Mouse (Mus musculus) layer of hippocampus, adult 11-12 months (tissue): ENCODE results near the gene Crabp2.
"Not testable (repeated sequence)": the region's sequence is repeated elsewhere in the genome, so short reads cannot be mapped to it uniquely, and the experiment has no call there.

Experiments
- DNase-seq: peaks from one replicate; pipeline ENCODE4 v3.0.0; 2022; ENCODE audit warnings: low spot score

Gene Crabp2

DNA sequence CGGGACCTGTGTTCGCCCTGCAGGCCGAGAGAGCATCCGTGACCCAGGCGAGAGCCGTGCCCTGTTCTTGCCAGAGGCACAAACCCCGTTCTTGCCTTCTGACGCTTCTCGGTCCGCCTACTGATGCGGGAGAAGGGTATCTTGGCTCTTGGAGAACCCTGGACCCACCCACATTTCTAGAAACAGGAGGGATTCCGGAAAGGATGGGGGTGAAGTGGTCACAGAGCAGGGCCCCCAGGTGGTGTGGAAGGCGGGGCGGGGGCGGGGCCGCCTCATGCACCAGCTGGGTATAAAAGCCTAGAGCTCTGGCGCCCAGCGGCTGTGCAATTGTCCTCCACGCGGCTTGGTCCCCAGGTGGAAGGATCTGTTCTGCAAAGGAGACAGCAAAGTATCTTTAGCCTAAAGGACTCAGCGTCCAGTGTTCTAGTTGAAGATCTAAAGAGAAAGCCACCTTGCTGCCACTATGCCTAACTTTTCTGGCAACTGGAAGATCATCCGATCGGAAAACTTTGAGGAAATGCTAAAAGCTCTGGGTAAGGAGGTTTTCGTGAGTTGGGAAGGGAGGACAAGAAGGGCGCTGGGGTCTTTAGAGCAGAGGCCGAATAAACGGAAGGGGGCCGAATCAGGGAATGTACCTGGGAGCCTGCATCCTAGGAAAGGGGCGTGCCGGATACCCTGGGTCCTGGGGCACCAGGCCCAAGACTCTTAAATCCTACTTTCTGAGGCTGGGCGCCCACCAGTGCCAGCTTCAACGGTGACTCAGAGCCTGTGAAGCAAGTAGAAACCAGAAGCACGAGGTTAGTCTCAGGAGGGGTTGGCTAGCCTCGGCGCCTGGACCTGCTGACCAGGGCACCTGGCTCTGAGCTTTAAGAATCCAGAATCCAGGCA is at the start of gene Crabp2:
Crabp2 (plus strand) TSS at position 289 of the 888 bp plus-strand sequence.
- DNase-seq, result no peak

DNA sequence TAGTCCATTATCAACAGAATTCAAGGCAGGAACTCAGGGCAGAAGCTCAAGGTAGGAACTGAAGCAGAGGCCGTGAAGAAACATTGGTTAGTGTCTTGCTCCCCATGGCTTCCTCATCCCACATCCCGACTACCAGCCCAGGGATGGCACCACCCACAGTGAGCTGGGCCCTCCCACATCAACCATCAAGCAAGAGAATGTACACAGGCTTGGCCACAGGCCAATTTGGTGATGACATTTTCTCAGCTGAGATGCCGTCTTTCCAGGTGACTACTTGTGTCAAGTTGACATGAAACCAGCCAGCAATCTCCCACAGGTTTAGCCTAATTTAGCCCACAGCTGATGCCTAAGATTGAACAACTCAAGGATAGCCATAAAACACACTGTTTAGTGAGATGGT is 49.2 kb upstream of the Crabp2 start:
- no peak for DNase-seq

DNA sequence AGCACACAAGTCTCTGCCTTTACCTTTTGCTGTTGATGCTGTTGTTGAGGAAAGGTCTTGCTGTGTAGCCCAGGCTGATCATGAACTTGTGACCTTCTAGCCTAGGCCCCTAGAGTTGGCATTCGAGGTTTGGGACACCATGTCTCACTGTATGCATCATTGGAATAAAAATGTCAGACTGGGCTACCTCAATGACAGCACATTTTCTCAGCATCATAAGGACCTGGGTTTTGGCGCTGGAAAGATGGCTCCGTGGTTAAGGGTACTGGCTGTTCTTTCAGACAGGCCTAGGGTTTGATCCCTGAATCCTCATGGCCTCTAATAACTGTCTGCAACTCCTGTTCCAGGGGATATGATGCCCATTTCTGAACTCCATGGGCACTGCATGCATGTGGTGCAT is 48.7 kb upstream of the Crabp2 start:
- DNase-seq, result no peak

DNA sequence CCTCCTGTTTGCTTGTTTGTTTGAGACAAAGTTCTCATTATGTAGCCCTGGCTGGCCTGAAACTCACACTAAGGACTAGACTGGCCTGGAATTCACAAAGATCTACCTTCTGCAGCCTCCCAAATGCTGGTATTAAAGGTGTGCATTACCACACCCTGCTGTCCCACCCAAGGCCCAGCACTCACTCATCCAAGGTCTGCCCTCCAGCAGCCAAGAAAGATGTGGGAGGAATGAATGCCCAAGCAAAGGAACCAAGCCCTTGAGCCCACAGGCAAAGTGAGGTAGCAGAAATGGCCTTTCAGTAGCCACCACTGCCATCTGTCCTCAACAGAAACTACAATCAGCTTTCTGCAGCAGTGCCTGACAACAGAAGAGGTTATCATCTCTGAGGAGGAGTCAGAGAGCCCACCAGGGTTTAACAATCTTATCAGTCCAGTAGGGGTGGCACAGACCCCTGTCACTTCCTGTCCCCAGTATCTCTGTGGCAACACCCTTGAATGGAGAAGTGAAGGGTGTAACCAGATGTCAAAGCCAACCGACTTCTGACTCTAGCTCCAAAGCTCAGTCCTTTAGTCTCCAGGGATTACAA is 47.3 kb upstream of the Crabp2 start:
- no peak for DNase-seq

DNA sequence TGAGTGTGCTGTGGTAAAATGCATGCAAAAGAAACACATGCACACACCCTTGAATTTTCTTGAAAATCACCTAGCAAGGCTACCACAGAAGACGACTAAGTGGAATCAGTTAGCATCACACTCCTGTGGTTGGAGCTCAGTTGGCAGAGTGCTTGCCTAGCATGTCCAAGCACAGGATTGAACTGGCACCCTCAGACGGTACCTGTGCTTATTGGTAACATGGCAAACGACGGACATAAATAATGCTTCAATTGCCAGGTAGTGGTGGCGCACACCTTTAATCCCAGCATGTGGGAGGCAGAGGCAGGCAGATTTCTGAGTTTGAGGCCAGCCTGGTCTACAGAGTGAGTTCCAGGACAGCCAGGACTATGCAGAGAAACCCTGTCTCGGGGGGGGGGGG is 46.5 kb upstream of the Crabp2 start:
- DNase-seq, result not testable (repeated sequence)

DNA sequence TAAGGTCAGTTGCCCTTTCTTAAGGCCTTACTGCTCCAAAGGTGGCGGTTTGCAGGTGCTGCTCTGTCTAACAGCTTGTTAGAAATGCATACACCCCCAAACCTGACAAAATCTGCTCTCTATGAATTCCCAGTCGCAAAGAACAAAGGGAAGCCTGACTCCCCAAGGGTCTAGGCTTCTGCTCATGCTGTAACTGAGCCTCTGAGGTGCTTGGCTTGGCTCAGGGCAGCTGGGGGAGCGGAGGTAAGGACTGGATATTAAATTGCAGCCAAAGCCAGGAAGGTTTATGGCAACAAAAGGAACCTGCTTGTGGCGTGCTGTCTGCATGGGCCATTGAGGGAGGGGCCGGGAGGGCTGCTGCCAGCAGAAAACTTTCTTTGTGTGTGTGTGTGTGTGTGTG is 44.6 kb upstream of the Crabp2 start:
- no peak for DNase-seq

DNA sequence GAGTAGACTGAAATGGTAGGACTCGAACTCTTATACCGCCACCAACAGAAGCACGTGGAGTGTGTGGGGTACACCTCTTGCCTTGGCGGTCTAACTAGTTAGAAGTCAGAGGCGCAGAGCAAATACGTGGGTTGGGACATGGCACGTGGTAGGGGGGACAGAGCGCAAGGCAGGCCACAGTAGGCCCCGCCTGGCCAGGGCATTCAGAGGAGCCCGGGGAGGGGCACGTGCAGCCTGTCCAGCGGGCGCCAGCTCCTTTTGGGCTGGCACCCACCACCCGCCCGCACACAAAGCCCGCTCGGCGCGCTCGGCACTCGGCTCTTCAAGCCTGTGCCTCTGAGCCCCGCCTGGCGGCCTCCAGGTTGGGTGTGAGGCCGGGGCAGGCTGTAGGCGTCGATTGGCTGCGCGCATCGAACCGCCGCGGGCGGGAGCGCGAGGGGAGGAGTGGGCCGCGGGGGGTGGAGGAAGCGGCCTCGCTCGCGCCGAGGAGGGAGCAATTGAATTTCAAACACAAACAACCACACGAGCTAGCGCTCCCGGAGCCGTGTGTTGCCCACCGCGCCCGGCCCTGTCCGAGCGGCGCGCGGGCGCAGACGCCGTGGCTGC is 42.5 kb upstream of the Crabp2 start, which contains the start of gene Hdgf:
Hdgf (plus strand) TSS at position 442 of the 606 bp plus-strand sequence.
- DNase-seq, result peak; percentile 93

DNA sequence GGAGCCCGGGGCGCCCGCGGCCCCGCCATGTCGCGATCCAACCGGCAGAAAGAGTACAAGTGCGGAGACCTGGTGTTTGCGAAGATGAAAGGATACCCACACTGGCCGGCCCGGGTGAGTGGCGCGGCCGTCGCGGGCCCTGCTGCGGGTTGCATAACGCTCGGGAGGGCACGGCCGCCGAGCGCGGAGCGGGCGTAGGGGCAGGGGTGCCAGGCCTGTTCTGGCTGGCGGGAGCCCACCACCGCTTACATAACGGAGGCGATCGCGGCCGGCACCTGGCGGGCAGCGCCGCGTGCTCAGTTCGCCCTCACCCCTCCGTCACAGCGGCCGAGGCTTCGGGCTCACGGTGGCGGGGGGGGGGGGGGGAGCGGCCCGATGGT is 41.9 kb upstream of the Crabp2 start:
- peak; percentile 54 for DNase-seq

DNA sequence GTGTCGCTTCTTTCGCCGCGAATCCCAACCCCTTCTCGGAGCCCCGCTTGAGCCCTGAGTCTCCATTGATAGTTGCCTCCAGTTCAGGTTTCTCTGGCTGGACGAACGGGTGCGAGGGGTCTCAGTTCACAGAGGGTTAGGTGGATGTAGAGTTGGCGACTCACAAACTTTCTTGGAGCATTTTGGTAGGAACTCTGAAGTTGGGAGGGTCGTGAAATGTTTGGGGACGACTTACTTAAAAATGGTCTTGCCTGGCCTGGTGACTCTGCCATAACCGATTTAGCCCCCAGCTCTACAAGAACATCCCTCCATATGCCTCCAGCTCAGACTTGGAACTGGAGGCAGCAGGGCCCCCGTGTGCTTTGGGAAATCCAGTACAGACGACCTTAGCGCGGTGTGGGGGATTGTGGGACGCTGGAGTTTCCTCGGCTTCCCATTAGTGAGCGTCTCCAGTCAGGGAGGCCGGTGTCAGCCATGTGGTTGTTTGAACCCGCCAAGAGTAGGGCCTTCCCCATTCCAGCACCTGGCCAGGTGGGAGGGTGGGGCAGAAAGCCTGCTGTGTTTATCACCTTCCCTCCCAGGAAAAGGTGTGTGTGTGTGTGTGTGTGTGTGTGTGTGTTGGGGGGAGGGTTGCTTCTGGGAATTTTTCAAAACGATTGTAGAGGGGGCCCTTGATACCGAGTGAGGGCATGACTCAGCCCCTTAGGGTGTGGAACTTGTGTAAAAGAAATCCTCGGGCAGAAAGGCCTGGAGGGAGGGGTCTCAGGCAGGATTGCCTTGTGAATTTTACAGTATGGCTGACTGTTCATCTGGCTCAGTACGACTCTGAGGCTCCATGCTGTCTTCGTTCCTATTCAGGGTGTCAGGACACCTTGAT is 41.2 kb upstream of the Crabp2 start:
- DNase-seq, result peak; percentile 31

DNA sequence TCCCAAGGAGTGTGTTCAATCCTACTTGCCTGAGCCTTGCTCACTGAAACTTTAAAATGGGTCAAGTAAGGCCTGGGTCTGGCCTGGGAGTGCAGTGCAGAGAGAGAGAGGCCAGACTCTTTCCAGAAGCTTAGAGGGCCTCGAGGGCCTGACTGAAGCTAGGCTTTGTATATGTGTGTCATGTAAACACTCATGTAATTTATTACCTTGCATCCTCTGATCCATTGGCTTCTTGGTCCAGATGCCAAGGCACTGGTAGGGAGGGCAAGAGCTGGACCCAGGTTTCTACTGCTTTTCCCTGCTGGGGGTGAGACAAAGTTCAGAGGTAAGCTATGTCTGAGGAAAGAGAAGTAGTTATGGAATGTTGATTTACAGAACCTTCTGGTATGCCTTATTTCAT is 40.6 kb upstream of the Crabp2 start:
- DNase-seq, result no peak

DNA sequence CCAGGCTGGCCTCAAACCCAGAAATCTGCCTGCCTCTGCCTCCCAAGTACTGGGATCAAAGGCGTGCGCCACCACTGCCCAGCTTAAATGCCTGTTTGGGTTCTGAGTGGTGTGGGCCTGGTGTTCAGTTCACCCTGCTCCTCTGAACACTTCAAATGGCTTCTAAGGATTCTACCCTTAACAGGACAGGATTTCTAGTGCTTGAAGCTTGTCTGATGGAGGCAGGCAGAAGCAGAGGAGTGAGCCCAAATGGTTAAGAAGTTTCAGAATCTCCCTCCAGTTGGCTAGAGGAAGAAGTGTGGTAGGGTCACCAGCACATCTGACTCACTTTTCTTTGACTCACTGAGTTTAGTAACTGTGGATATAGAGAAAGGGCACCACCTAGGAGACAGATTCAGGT is 39.1 kb upstream of the Crabp2 start:
- no peak for DNase-seq

DNA sequence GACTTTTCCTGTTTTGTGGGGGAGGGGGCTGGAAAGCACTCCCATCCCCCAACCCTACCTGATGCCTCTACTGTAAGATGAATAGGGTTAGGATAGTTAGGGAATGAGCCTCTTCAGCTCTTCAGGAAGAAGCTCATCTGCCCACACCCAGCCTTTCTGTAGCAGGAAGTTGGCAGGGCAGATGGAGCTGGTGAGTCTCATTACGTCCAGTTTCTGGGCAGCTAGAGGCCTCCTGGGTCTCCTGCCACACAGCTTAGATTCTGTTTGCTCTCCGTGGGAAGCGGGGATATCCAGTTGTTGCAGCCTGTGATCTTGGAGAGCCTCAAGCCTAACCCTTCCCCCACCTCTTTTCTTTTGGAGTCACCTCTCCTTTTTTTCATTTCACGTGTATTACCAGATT is 38.6 kb upstream of the Crabp2 start:
- DNase-seq, result peak; percentile 14

DNA sequence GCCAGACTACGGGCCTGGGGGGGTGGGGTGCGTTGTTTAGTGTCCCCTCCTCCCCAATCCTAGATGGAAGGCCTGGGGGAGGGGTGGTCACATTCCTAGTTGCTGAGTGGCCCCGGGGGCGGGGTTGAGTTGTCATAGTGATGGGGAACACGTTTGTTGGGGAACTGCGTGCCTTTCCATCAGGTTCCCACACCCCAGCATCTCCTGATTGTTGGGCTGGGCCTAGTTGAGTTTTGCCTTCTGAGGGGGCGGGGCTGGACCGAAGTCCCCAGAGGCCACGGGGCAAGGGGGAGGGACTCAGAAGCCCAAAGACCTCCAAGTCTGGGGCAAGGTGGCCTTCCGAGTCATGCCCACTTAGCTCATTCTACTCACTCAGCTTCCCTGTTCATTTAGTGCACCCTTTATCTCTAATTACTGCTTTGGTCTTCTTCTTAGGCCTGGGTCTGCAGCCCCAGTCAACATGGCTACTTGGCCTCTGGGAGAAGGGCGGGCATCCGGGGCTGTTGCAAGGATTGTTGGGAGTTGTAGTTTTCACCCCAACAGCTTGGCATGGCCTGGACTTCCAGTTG is 37.8 kb upstream of the Crabp2 start:
- DNase-seq, result peak; percentile 73

DNA sequence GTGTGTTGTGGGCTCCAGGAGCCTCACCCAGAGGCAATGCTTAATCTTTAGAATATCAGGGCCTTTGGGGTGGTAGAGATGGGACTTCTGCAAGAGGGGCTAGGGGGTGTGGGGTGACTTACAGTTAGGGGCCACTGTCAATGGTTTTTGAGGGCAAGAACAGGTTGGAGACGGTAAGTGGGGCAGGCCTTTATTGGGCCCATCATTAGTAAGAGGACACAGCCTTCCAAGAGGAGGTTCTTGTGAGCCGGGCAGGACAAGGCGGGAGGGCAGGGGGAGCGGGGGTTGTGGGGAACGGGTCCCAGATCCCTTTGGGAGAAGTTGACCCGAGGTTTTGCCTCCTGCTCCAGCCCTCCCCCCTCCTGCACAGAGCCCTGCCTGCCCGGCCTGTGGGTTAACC is 35.0 kb upstream of the Crabp2 start:
- DNase-seq, result no peak

DNA sequence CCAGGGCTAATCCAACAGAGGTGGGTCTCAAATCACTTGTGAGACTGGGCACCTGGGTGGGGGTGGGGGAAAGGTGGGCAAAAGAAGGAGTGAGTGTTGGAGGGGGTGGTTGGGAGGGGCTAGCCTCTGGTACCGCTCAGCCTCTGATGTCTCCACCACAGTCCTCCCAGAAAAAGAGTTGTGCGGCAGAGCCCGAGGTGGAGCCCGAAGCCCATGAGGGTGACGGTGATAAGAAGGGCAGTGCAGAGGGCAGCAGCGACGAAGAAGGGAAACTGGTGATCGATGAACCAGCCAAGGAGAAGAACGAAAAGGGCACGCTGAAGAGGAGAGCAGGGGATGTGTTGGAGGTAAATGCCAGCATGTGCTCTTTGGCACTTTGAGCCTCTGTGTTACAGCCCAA is 34.6 kb upstream of the Crabp2 start:
- no peak for DNase-seq

DNA sequence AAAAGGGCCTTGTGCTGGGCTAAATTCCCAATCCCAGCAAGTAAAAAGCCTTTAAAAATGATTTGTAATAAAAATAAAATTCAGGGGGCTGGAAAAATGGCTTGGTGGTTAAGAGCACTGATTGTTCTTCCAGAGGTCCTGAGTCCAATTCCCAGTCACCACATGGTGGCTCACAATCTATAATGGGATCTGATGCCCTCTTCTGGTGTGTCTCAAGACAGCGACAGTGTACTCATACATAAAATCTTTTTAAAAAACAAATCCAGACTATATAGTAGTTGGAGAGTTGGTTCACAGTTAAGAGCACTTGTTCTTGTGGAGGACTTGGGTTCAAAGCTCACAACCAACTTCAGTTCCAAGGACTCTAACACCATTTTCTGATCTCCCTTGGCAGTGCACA is 31.5 kb upstream of the Crabp2 start:
- no peak for DNase-seq

DNA sequence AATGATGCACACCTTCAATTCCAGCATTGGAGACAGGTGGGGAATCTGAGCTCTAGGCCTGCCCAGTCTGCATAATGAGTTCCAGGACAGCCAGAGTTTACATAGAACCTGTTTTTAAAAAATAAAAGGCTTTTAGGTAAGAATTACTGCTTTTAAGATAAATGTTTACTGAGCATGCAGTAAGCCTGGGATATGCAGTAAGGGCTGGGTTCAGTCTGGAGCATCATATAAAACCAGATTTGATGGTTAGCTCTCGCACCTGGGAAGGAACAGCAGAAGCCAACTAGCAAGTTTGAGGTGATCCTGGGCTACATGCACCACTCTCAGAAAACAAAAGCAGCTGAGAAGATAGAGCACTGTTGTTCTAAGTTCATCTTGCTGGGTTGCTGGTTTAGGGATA is 29.9 kb upstream of the Crabp2 start:
- DNase-seq, result no peak

DNA sequence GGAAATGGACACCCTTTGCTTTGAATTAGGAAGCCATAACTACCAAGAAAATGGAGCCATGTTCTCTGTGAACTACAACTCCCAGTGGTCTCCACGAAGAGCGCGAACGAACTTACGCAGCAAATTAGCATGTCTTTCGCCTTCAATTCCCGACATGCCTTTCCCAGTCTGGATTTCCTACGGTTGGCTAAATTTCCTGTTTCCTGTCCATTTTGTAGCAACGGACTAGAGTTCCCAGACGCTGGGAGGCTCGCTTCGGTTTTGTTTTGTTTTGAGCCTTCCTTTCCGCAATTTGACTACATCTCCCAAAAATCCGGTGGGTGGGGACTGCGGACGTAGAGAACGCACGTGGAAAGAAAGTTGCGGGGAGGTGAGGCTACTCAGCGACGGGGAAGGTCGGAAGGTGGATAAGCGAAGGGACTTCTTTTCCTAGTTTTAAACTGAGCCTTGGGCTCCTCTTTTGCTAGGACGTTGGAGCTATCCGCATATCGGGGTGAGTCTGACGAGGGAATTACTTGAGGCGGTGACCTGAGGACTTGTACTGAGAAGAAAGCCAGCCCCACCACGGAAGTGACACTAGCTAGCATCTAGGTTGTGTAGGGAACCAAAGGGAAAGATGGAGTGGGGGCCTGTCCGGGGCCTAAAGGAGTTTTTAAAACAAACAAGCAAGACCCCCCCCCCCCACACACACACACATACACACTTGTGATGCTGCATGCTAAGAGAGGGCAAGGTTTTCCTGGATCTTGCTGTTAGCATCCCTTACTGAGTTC is 28.9 kb upstream of the Crabp2 start, which contains the start of gene Mrpl24:
Mrpl24 (plus strand) TSS at position 171 of the 773 bp plus-strand sequence.
- peak; percentile 91 for DNase-seq

DNA sequence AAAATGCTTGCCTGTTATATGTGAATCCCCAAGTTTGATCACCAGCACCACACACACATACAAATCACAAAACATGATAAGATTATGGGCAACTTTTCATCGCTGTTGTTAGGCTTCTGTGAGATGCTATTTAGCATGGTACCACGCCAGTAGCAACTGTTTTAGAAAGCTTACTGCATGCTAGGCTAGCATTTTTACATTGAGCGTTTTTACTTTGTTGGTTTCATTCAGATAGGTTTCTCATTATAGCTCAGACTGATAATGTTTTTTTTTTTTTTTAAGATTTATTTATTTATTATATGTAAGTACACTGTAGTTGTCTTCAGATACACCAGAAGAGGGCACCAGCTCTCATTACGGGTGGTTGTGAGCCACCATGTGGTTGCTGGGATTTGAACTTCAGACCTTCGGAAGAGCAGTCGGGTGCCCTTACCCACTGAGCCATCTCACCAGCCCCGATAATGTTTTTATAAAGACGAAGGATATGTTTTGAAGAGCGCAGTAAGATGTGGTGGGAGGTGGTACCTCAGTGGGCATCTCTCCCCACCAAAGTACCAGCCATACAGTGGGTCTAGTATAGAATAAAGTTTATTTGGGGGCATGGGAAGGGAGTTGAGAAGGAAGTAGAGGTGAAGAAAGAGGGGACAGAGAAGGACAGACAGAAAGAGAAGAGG is 28.1 kb upstream of the Crabp2 start:
- no peak for DNase-seq

DNA sequence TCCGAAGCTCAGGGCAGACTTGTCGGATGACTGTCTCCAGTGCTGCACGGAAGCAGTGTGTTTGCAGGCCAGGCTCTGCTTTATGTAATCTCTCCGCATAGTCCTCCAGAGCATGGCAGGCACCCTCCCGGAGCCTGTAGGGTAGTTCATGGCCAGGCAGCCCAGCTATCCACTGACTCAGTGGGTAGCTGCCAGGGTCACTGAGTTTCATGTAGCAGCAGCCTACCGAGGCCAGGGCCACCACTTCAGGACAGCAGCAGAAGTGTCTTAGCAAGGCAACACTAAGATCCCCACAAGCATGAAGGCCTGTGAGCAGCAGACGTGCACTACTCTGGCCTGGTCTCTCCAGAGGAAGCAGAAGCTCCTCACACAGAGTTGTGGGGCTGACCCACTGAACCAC is 23.5 kb upstream of the Crabp2 start:
- DNase-seq, result no peak
